Mouse (Mus musculus) intestine, postnatal 0 days (tissue): ENCODE results near the gene Pik3ip1. TPM values are rescaled to one million over a fixed set of nuclear protein-coding genes. Genes with fewer than 3 reads are reported as not detected.

ENCODE experiments used
- ATAC-seq: fragments of 200-750 bp; cut with Nextera tagmentation; 2 replicates; pipeline ENCODE4 v1.8.0; 2017; ENCODE audit warnings: mild to moderate bottlenecking, moderate TSS enrichment, moderate library complexity
- H3K27ac ChIP-seq: fragments of 300-500 bp; sonication (generic); 2 replicates; pipeline ENCODE4 v1.5.1; 2014; ENCODE audit warnings: mild to moderate bottlenecking, low read depth, low read length, moderate library complexity
- H3K27me3 ChIP-seq: fragments of 300-500 bp; sonication (generic); replicated peaks from 2 replicates; pipeline ENCODE4 v1.6.1; 2014; ENCODE audit warnings: low read length, mixed read lengths; ENCODE audit not compliant: control insufficient read depth, insufficient read depth
- H3K36me3 ChIP-seq: fragments of 300-500 bp; sonication (generic); 2 replicates; pipeline ENCODE4 v1.6.1; 2014; ENCODE audit warnings: mild to moderate bottlenecking, moderate library complexity; ENCODE audit not compliant: control insufficient read depth, insufficient read depth
- H3K4me1 ChIP-seq: fragments of 300-500 bp; sonication (generic); replicated peaks from 2 replicates; pipeline ENCODE4 v1.6.1; 2014; ENCODE audit warnings: antibody characterized with exemption, low read length, mixed read lengths; ENCODE audit not compliant: control insufficient read depth, insufficient read depth
- H3K4me2 ChIP-seq: fragments of 300-500 bp; sonication (generic); replicated peaks from 2 replicates; pipeline ENCODE4 v1.6.1; 2014; ENCODE audit warnings: low read depth, mild to moderate bottlenecking, moderate library complexity
- H3K4me3 ChIP-seq: fragments of 300-500 bp; sonication (generic); 2 replicates; pipeline ENCODE4 v1.5.1; 2014; ENCODE audit warnings: low read depth, low read length
- H3K9ac ChIP-seq: fragments of 300-500 bp; sonication (generic); 2 replicates; pipeline ENCODE4 v1.6.1; 2014; ENCODE audit warnings: mild to moderate bottlenecking, low read depth, low read length
- H3K9me3 ChIP-seq: fragments of 300-500 bp; sonication (generic); 2 replicates; pipeline ENCODE4 v1.6.1; 2016; ENCODE audit warnings: mixed run types; ENCODE audit not compliant: control insufficient read depth
- CTCF ChIP-seq: sonication (generic); IDR thresholded peaks from 2 replicates; pipeline ENCODE4 v1.5.1; 2016; ENCODE audit warnings: low read depth, mild to moderate bottlenecking, control low read depth, antibody characterized with exemption, moderate library complexity
- WGBS: fragments of 180-500 bp; shearing (Covaris S2); extraction: QIAGEN DNeasy Blood & Tissue Kit; methylation state at CpG from one replicate; pipeline ENCODE4 v1.1.7; 2014; 5-methylcytosine and 5-hydroxymethylcytosine counted together
- polyA plus RNA-seq: library from polyadenylated mRNA; unstranded; fragments of >200 nt; fragmentation: Nextera tagmentation; extraction: Ambion mirVana; gene quantifications from 2 replicates; pipeline ENCODE4 v1.2.1, GENCODE M21; 2015

The Pik3ip1 gene
- 6.5 and 6.8 TPM in 2 replicates for polyA plus RNA-seq

DNA sequence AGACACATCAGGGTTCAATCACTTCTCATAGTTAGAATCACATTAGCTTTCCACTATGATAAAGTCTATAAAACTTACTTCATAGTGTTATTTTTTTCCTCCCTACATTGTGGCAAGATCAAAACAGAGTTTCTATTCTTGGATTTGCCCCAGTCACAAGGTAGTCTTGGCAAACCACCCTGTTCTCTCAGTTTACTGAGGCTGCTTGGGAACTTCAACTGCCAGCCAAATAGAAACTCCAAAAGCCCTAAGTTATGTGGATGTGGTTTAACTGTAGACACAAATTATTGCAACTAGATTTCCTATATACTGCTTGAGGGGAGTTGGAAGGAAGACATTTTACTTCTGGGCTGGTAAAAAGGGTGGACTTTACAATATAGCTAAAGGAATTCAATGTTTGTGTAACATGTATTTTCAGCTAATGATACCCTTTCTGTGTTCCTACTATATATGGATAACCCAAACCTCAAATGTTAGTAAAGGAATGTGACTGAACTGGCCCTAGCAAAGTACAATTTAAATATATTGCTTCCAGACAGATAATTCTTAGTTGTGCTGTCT is at the start of gene Pik3ip1:
Pik3ip1 (plus strand) TSS at position 511 of the 561 bp plus-strand sequence.
- Histone ChIP-seq H3K36me3 (no peaks in the 10 kb centered on the region), H3K4me1 (no peaks in the 10 kb centered on the region; the same call in 1 of the 2 replicates), H3K9me3 (no peaks in the 10 kb centered on the region), H3K9ac (peak within 1 kb of the TSS; percentile 26), H3K27me3 (no peaks in the 10 kb centered on the region), H3K4me3 (peak within 1 kb of the TSS; percentile 42), H3K27ac (peak within 1 kb of the TSS; percentile 30; the same call in 1 of the 2 replicates), H3K4me2 (peak within 1 kb of the TSS; percentile 82)
- no peak for TF ChIP-seq CTCF
- no peak for ATAC-seq

GRCm38 (mm10) chr11:3282887-3283286 is 47.3 kb upstream of the Pik3ip1 start:
- no peak overlapping the region for H3K4me2 ChIP-seq
- no peak for ATAC-seq
- H3K27me3 ChIP-seq, result no peaks in the 10 kb centered on the region
- no peak overlapping the region for H3K4me3 ChIP-seq
- WGBS, result 83% methylated on average over 6 of the region's 6 CpGs
- H3K4me1 ChIP-seq, result no peaks in the 10 kb centered on the region
- TF ChIP-seq CTCF, result no peak
- H3K36me3 ChIP-seq, result no peaks in the 10 kb centered on the region
- no peak overlapping the region for H3K9ac ChIP-seq
- H3K27ac ChIP-seq, result no peak overlapping the region
- H3K9me3 ChIP-seq, result 0 out of 2 replicates have a peak, but pooled peaks cover 6% of the 10 kb centered on the region

GRCm38 (mm10) chr11:3283645-3284044 is 46.6 kb upstream of the Pik3ip1 start:
- no peak for TF ChIP-seq CTCF
- H3K4me1 ChIP-seq, result 0 out of 2 replicates have a peak, but pooled peaks cover 2% of the 10 kb centered on the region
- H3K4me2 ChIP-seq, result no peak overlapping the region
- no peaks in the 10 kb centered on the region for H3K36me3 ChIP-seq
- 0 out of 2 replicates have a peak, but pooled peaks cover 6% of the 10 kb centered on the region for H3K9me3 ChIP-seq
- WGBS, result 89% methylated on average over 6 of the region's 6 CpGs
- ATAC-seq, result no peak
- no peaks in the 10 kb centered on the region for H3K27me3 ChIP-seq
- no peak overlapping the region for H3K9ac ChIP-seq
- H3K27ac ChIP-seq, result no peak overlapping the region
- no peak overlapping the region for H3K4me3 ChIP-seq

- Histone ChIP-seq H3K4me1 (0 out of 2 replicates have a peak, but pooled peaks cover 3% of the 10 kb centered on the region), H3K36me3 (no peaks in the 10 kb centered on the region), H3K9me3 (0 out of 2 replicates have a peak, but pooled peaks cover 6% of the 10 kb centered on the region), H3K27ac (no peak overlapping the region), H3K4me3 (no peak overlapping the region), H3K4me2 (no peak overlapping the region), H3K27me3 (no peaks in the 10 kb centered on the region), H3K9ac (no peak overlapping the region)
- ATAC-seq, result no peak
- no peak for TF ChIP-seq CTCF
- 89% methylated on average over 3 of the region's 3 CpGs for WGBS
Observed at GRCm38 (mm10) chr11:3285940-3286339, 44.3 kb upstream of the Pik3ip1 start.

GRCm38 (mm10) chr11:3287131-3287530 is 43.1 kb upstream of the Pik3ip1 start:
- no peak for ATAC-seq
- Histone ChIP-seq H3K27me3 (no peaks in the 10 kb centered on the region), H3K4me3 (no peak overlapping the region), H3K4me1 (0 out of 2 replicates have a peak, but pooled peaks cover 3% of the 10 kb centered on the region), H3K36me3 (no peaks in the 10 kb centered on the region), H3K4me2 (no peak overlapping the region), H3K9ac (no peak overlapping the region), H3K9me3 (no peaks in the 10 kb centered on the region), H3K27ac (no peak overlapping the region)
- TF ChIP-seq CTCF, result no peak
- 33% methylated on average over 6 of the region's 6 CpGs for WGBS

DNA sequence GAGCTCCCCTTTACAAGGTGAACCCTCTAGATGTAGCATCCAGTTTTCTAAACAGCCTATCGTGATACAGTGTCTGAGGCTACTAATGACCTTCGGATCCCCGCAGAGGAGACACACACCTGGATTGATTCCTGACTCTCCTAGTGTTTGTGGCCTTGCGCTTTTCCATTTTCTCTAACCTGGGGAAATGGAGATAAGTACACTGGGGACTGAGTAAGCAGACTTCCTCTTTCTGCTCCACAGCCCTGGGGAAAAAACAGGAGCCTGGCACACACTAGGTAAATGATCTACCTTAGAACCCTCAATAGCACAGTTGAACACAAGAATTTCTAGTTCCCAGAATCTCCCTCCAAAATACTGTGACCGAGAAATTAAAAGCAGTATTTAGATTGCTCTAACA is 42.3 kb upstream of the Pik3ip1 start:
- WGBS, result 50% methylated on average over 5 of the region's 5 CpGs
- Histone ChIP-seq H3K9ac (no peak overlapping the region), H3K4me3 (no peak overlapping the region), H3K4me1 (0 out of 2 replicates have a peak, but pooled peaks cover 7% of the 10 kb centered on the region), H3K27ac (no peak overlapping the region), H3K9me3 (no peaks in the 10 kb centered on the region), H3K36me3 (no peaks in the 10 kb centered on the region; the same call in 1 of the 2 replicates), H3K27me3 (no peaks in the 10 kb centered on the region), H3K4me2 (peak overlapping the region; percentile 99; the same call in 1 of the 2 replicates)
- ATAC-seq, result no peak
- no peak for TF ChIP-seq CTCF
